Mouse (Mus musculus): ENCODE results near the gene Mllt11.

Mllt11 gene

DNA sequence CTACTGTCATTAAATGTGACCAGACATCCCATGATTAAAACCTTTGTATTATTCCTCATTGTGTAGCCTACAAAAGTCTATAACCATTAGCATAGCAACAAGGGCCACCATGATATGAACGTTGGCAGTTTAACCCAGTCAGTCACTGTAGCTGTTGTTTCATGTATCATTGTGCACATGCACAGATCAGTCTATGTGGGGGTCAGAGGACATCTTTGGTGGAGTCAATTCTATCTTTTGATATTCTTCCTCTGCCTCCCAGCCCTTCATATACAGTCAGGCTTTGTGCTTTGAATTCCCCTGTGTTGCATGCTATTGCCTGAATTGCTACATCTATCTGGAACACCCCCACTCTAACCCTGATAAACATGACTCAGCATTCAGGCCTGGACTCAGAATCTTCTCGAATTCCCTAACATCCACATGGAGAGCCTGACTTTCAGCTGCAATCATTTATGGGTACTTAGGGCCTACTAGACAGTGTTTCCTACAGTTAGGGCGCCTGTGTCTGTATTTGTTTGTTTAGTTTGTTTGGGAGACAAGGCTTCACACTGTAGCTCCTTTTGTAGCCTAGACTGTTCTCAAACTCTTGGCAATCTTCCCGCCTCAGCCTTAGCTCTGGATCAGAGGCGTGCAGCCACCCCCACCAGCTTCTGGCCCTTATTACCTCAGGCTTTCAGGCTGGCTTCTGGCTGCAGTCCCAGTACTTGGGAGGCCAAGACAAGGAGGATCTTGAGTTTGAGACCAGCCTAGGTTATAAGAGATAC is 14.7 kb upstream of the Mllt11 start:
- no peak for DNase-seq (ENCODE audit: low read depth)

GRCm38 (mm10) chr3:95243086-95243485 is 11.1 kb upstream of the Mllt11 start:
- no peak for DNase-seq (ENCODE audit: low read depth)

GRCm38 (mm10) chr3:95241498-95241897 is 9.5 kb upstream of the Mllt11 start, which contains the start of gene Gm128:
Gm128 (minus strand) TSS chr3:95241598.
- no peak for DNase-seq (ENCODE audit: low read depth)

GRCm38 (mm10) chr3:95240900-95241299 is 8.9 kb upstream of the Mllt11 start:
- peak; percentile 14 for DNase-seq (ENCODE audit: low read depth)

DNA sequence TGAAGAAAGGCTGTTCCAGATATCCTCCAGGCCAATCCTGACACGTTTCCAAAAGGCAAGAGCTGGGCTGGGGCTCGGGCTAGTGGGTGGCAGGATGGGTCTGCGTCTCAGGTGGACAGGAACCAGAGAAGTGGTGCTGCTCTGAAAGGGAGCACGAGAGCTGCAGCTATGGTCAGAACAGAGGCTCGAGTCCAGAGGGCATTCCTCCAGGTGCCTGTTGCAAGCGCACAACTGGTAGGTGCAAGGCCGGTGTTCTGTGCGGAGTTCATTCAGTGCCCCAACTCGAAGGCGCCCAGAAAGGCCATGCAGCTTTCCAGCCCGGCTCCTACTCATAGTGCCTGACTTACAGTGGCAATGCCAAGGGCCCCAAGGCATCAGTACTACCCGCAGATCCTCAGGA is 8.0 kb upstream of the Mllt11 start:
- DNase-seq (ENCODE audit: low read depth): no peak

- DNase-seq (ENCODE audit: low read depth): peak; percentile 44
These were observed 7.1 kb upstream of the Mllt11 start for GRCm38 (mm10) chr3:95239022-95239421.

GRCm38 (mm10) chr3:95237541-95238099 is 5.6 kb upstream of the Mllt11 start:
- DNase-seq (ENCODE audit: low read depth): no peak

DNA sequence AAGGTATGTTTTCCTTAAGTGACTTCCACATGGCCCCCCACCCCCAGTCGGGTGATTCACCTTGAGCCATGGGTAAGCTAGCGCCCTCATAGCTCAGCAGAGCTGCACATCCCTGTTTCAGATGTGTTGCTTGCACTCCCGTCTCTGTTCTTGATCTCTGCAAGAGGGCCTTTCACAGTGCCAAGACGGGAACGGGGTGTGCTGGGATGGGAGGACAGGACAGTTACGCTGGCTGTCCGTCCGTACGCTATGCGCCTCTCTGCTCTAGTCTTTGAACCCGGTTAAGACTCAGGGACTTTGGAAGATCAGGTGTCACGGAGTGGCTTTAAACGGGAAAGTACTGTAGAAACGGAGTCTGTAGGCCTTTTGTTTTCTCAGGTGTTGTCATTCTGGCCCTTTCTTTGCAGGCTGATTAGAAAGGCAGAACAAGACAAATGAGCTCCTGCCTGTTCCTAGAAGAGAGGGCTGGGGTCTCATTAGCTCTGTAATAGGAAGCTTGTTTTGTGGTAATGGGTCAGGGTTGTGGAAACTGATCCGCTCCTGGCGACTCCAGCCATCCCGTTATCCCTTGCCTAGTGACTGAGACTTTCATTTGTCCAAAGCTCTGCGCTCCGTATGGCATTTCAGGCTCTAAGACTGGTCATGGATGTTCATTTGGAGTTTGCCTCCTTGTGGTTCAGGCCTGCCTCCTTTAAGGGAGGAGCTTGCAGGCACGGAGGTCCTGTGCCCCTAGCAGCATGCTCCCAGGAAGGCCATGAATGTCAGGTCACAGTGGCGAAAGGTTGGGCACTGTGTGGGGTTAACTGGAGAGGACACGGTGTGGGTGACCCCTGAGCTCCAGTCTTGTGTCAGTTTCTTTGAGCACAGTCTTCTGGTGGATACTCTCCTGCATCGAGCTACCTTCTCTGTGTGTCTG is 3.7 kb upstream of the Mllt11 start:
- DNase-seq (ENCODE audit: low read depth): peak; percentile 4

- DNase-seq (ENCODE audit: low read depth): no peak
These were observed 1.5 kb upstream of the Mllt11 start for GRCm38 (mm10) chr3:95233303-95233980.

GRCm38 (mm10) chr3:95232771-95233170 is 800 bp upstream of the Mllt11 start:
- DNase-seq (ENCODE audit: low read depth): no peak

GRCm38 (mm10) chr3:95230495-95231297 is 1.3 kb downstream of the Mllt11 start:
- peak; percentile 43 for DNase-seq (ENCODE audit: low read depth)

DNA sequence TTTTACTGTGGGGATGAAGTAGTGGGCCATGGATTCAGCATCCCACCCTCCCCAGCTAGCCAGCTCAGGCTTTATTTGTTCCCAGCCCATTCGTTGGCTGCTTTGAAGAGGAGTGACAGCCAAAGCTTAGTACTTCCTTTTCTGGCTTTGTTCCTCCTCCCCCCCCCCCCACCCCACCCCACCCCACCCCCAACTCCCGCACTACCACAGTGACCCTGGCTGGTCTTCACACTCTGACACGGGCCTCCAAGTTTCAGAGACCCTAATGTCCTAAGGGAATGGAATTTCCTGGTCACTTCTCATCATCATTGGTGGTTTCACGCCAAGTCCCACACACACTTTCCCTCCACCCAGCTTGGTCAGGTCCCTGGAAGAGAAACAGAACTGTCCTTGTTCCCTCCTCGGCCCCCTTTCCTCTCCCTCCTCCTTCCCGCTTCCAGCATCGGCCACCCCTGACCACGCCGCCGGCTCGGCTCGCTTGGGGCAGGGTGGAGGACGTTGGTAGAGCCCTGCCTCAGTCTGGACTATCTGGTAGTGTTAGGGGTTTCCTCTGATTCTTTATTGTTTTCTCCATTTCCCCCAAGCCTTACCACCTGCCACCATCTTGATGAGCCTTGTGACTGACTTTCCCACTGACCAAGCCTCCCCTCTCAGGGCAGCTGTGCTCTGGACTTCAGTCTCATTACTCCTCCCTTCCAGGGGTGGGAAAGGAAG is 2.0 kb downstream of the Mllt11 start:
- DNase-seq (ENCODE audit: low read depth): peak; percentile 40

DNA sequence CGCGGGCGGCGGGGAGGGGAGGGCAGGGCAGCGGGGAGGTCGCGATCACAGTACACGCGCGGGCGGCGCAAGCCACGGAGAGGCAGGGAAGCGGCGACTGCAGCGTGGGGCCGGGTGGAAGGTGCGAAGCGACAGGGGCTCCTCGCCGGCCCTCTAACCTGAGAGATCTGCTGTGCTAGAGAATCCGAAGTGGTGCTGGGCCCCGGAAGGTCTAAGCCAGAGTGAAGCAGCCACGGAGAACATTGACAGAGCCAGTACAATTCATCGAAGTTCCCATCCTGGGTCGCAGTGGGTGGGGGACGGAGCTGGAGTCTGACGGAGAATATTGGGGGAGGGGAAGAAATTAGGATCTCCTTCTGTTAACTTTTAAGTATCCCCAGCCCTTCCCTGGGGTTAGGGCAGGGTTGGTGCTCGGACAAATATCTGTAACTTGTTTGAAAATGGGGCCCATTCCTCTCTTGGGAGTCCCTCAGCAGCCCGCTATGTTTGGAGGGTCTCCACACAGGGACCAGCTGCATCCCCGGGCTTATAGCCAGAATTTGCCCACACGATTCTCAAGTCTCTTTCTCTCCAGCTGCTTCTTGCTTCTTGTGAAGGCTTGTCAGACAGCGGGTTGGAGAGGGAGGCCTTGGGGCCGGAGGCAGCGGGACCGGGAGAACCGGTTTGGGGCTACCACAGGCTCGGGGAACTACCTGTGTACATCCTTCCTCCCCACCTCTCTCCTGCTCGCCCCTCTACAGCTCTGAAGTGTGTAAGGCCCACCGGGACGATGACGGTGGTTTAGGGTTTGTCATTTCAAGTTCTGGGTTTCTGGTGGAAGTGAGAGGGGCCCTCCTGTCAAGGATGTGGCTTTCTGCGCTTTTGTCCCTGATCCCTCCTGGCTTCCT is 2.8 kb downstream of the Mllt11 start:
- peak; percentile 52 for DNase-seq (ENCODE audit: low read depth)

- DNase-seq (ENCODE audit: low read depth): peak; percentile 87
These were observed 3.6 kb downstream of the Mllt11 start, which contains the start of gene Cdc42se1 for GRCm38 (mm10) chr3:95228148-95228893. Cdc42se1 (plus strand) TSS chr3:95228732.

DNA sequence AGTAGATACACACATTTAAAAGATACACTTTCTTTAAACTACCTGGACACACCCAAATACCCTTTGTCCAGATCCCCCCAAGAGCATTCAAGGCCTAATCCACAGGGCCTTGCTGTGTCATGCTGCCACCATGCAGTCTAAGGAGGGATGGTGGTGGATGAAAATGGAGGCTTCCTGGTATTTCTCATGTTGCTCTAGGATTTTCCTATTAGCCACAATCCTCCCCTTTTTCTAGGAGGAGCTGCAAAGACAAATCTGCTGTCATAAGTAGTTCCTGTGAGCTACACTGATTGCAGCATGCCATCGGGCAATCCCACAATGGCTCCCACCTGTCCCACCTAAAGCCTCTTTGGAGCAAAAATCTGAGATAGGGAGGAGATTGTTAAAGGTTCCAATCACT is 4.8 kb downstream of the Mllt11 start:
- no peak for DNase-seq (ENCODE audit: low read depth)

DNA sequence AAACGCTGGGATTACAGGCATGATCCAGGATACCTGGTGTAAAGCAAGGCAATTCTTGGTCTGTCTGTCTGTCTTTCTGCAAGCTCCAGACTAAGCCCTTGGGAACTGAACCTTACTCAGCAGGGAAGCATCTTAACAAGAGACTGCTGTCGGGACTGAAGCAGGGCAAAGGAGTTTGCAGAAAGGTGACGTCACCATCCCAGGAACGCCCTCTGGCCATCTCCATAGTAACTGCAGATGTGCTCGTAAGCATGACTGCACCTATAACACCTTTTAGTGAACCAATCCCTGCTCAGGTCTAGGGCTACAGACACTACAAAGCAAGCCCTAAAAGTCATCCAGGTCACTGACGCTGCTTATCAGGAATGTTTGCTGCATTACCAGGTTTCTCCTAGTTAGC is 7.7 kb downstream of the Mllt11 start:
- no peak for DNase-seq (ENCODE audit: low read depth)

DNA sequence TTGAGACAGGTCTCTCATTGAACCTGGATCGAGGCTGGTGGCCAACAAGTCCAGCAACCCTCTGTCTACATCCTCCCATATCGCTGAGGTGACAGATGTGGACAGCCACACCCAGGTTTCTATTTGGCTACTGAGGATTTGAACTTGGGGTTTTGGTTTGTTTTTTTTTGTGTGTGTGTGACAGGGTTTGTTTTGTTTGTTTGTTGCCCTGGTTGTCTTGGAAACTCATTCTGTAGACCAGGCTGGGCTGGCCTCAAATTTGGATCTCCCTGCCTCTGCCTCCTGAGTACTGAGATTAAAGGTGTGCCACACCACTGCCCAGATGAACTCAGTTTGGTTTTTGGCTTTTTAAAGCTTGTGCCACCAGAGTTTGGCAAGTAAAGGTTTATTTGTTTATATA is 8.9 kb downstream of the Mllt11 start:
- no peak for DNase-seq (ENCODE audit: low read depth)

GRCm38 (mm10) chr3:95218466-95219137 is 13.4 kb downstream of the Mllt11 start:
- DNase-seq (ENCODE audit: low read depth): no peak
